Mouse (Mus musculus) frontal cortex, postnatal 36 days (tissue): Measurements from ENCODE around the gene Fam98a.
A peak's percentile ranks its signal among the peaks of the same experiment; 100 is the strongest.

Experiments used
- DNase-seq, 2 experiments: peaks; one replicate each; pipeline ENCODE4 v3.0.0; 2022; ENCODE audit warnings: low spot score in 2 of 2

Fam98a gene

DNA sequence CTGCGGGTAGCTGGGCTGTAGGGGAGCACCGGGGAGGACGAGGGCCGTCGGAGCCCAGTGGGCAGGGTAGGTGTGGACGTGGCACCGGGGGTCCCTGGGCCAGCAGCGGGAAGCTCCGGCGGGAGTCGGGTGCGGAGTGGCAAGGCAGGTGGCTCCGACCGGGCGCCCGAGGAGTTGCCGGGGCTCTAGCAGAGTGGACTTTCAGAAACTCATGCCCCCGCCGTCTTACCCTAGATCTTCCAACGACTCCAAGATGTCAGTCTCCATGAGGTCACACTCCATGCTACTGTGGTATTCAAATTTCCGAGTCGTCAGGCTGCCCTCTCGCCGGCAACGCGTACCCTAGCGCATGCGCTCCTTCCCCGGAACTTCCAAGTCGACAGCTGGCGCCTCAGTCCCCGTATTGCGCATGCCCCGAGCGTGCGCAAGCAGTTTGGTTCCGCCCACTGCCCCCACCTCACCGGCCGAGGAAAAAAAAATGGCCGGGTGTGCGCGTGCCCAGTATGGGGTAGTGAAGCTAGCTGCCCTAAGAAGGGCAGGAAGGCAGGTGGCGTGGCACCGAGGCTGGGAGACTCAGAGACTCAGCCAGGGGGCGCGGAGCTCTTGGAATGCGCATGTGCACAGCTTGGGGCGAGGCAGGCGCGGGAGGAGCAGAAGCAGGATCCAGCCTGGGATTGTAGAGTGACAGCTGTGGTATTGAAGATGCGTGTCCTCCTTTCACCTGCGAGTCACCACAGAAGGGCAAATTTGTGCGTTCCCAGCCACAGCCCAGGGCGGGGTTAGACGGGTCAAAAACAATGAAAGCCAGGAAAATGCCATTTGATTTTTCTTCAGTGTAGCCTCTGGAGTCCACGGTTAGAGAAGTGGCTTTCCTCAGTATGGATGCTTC, at the start of gene Fam98a:
Fam98a (minus strand) TSS at position 435 of the 889 bp plus-strand sequence.
- peak; percentile 97 for DNase-seq

DNA sequence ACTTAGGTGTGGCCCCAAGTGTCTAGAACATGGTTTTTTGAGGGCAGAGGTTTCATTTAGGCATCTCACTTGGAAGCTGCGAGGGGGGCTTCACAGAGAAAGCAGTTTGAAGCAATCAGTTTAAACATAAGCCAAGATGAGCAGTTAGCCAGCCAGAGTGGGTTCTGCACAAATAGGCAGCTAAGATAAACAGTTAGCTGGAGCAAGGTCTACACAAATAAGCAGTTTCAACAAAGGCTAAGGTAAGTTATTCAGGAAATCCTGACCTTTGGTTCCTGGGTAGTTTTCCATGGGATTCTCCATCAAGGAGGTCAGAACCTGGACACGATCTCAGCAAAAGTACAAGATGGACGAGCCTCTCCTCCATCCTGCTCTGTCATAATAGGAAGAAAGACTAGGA, 46.9 kb upstream of the Fam98a start:
- no peak for DNase-seq

- DNase-seq, result no peak
Measured at GRCm38 (mm10) chr17:75582738-75583137, 31.0 kb upstream of the Fam98a start.

DNA sequence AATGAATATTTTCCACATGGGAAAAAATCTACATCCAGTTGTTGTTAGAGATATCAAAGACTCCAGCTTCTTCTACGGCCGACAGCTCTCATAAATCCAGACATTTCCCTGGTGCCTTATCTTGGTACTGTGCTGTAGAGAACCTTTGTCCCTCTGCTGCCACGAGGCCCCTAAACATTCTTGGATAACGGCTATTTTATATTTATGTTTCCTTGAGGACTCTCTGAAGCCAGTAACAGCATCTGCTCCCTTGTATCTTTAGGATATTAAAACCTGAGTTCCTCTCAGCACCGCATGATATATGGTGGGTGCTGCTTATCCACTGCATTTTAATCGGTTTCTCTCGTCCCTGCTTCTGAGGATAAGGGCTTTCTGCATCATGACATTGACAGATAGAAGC, 23.9 kb upstream of the Fam98a start:
- no peak for DNase-seq

DNA sequence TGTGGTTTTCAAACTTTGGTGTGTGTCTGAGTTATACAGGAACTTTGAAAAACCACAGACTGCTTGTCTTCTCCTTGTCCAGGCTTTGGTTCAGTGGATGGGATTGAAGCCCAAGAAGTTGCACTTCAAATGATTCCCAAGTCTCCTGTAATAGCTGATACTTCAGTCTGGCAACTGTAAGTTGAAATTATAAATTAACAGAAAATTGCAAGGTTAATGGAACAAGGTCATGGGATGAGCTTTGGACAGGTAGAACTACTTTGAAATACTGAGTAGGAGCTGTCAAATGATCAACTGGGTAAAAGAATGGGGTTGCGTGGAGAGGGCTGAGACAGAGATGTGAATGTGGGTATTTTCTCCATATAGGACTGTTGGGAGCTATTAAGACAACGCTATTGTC, 6.3 kb upstream of the Fam98a start:
- no peak for DNase-seq

DNA sequence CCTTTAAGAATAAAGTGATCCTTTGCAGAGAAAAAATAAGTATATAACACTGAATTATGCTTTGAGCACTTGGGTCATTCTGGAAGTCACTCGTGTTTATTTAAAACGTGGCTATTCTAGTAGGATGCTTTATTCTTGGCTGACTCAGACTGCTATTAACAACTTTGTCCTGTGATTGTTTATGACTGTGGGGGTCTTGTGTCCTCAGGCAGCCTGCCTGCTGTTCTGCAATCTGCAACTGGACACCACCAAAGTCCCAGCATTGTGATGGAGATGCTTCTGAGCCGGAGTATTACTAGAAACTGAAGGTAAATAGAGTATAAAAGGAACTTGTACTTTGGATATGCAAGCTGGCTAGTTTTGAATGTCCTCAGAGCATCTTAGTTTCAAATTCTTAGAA, 5.3 kb upstream of the Fam98a start:
- no peak for DNase-seq

- DNase-seq, result no peak
Measured at GRCm38 (mm10) chr17:75550771-75551413, 854 bp downstream of the Fam98a start.

- DNase-seq, result no peak
Measured at GRCm38 (mm10) chr17:75544262-75544661, 7.5 kb downstream of the Fam98a start.

DNA sequence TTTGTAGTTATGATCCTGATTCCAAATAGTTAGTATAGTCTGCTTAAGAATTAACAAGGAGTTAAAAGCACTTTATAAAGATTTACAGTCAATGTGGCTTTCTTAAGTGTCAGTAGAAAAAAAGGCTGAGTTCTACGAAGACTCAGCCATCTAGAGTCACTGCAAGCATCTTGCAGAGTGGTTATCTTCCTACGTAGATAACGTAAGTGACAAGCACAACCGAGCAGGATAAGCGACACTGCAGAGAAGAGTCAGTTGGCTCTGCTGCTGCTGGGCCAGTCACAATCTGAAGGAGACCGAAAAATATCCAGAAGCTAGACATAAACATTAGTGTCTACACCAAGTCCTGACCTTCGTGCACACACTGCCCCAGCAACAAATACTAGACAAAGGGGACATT, 8.3 kb downstream of the Fam98a start:
- no peak for DNase-seq

DNA sequence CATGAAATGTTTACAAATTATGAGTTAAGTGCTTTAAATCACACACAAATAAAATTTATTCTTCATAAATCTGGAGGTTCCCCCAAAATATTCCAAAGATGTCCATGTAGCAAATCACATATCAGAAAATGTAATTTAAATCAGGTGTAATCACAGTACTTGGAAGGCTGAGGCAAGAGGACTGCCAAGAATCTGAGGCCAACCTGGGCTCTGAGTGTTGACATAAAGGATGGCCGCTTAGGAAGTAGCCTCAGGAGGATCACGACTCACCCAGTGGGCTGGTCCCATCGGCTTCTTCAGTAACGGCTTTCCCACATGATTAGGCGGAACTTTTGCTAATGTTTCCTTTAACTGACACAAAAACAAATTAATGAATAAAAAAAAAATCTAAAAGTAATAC, 11.9 kb downstream of the Fam98a start:
- DNase-seq, result no peak

- no peak for DNase-seq
Measured at GRCm38 (mm10) chr17:75539130-75539529, 12.6 kb downstream of the Fam98a start.

GRCm38 (mm10) chr17:75538431-75538830, 13.3 kb downstream of the Fam98a start:
- DNase-seq, result no peak

GRCm38 (mm10) chr17:75537050-75537445, 14.7 kb downstream of the Fam98a start:
- DNase-seq, result peak in 1 of 2 experiments; percentile 26

GRCm38 (mm10) chr17:75536396-75537049, 15.2 kb downstream of the Fam98a start:
- DNase-seq, result peak; percentile 38 to 71

- no peak for DNase-seq
Measured at GRCm38 (mm10) chr17:75535612-75536011, 16.1 kb downstream of the Fam98a start.

GRCm38 (mm10) chr17:75534314-75535020, 17.3 kb downstream of the Fam98a start:
- no peak for DNase-seq

DNA sequence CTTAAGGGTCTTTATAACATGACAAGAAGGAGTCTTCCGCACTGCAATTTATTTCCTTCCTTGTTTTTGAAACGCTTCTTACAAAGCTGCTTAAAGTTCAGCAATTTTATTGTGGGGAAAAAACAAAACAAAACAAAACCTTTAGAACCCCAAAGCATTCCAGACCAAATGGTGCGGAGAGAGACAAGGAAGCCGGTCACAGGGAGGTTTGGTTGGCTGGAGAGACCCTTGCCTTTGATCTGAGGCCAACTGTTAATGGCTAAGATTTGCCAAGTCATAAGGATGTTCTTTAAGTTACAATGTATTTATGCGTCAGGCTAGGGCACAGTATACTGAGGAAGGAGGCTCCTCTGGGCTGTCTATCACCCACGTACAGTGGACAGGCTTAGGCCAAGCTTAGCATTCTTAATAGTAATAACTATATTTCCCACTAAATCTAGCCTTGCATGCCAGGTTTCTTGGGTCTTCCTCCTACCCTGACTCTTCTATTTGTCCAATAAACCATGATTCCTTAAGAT, 19.2 kb downstream of the Fam98a start:
- no peak for DNase-seq

- DNase-seq, result no peak
Measured at GRCm38 (mm10) chr17:75529222-75529935, 22.4 kb downstream of the Fam98a start.

DNA sequence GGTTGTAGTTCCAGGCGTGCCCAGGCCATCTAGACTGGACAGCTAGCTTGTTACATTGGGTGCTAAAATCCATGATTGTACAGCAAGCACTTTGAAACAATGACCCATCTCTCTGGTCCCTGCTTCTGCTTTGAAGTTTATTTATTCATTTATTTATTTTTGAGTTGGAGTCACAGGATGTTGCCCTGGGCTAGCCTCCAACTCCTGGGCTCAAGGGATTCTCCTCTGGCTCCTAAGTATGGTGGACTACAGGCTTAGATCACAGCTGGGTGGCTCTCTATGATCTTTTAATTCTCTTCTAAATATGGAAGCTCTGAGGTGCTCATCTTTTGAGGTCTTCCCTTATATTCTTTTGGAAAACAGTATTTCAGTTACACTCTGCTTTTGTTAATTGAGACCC, 25.3 kb downstream of the Fam98a start:
- DNase-seq, result no peak

DNA sequence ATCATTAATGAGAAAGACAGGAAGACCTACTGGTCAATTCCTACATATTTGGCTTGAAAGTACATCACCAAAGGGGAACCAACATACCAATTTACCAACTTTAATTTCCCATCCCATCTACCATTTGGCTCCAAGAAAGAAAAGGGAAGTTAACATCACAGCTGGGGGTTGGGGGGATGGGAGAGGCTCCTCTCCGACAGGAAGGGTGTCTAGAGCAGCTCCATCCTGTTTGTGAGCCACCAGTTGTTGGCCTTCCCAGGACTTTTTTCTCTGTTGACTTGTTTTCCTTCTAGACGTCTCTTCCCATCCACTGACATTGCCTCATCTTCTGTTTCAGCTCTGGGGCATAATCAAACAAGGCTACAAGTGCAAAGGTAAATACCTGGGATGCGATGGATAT, 27.9 kb downstream of the Fam98a start:
- DNase-seq, result no peak
